Mouse (Mus musculus) ovary, adult 2 months (tissue): ENCODE data around the gene Kif20b. TPM values are rescaled to one million over a fixed set of nuclear protein-coding genes. Genes with fewer than 3 reads are reported as not detected.

Source experiments
- polyA plus RNA-seq: library from polyadenylated mRNA; depleted of rRNA; stranded (reverse); fragments of >200 nt; gene quantifications from 2 replicates; pipeline ENCODE4 v1.2.3, GENCODE M21; 2012; rRNA removed

The Kif20b gene
- 0.11 and 0.13 TPM in 2 replicates for polyA plus RNA-seq

DNA sequence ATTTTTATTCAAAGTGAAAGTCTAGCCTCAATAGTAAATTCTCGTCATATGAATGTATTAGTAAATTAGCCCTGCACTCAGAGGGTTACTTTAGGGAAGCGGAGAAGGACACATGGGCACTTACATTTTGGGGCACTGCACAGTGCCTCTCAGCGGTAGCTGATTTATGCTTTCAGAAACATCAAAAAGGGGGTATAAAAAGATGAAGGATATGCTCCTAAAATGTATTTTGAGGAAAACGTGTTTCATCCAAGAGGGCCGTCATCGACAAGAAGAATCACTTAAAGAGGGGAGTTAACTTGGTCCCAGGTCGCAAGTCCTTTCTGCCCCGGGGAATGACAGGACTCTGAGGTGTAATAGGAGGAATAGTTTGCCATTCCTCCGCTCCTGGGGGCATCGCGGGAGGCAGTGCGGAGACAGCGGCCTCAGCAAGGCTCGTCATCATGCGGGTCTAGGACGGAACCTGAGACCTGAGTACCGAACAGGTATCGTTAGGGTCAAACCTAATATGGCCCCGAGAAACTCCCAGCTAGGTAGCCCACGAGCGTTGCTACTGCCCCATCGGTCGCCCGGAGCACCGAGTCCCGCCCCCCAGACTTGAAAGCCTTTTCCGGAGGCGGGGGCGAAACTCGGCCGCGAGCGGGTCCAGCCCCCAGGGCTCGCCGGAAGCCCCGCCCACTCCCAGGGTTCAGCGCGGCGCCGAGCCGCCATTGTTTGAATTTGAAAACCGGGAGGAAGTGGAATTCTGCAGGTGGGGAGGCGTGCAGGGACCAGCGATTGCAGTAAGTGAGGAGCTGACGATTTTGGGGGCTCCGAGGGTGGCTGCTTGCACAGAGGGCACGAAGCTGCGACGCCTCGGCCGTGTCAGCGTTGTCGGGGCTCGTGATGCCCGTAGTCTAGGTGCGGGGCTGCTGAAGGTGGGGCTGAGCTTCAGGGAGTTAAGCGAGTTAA, at the start of gene Kif20b:
TSS of gene Kif20b (plus strand) at position 710 of the 951 bp plus-strand sequence.

DNA sequence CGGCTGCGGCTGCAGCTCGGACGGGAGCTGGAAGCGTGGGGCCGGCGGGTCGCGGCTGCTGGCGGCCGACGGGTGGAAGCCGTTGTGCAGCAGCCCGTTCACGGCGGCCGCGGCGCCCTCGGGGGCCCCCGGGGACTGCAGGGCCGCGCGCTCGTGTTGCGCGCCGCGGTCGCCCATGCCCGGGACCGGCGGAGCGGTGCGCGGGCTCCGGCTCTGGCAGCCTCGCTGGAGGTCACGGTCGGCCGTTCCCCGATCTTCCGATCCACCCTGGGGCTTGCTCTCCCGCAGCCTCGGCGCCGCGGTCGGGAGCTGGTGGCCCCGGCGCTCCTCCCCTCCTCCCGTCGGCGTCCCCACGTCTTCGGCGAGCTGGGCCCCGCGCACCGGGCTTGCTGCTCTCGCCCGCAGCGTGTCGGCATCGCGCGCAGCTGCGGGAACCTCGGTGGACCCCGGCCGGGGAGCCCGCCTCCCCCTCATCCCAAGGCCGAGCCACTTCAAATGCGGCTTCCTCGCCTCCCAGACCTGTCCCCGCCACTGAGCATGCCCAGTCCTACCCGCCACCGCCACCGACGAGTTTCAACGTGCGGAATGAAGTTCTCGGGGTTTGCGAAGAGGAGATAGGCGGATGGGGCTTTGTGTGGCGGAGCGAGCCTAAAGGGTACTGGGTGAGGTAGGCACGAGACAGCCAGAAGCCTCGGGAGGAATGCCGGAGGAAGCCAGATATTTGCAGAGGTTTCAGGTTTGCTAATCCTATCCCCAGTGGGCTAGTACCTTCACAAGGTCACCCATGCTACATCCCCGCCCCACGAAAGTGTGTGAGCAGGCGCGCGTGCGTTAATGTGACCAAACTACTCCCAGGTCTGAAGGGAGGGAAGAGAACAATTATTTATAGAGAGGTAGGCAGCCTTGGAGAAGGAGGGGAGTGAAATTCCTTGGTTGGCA, 43.3 kb upstream of the Kif20b start, which contains the start of gene Pank1:
TSS of gene Pank1 (minus strand) at position 853 of the 939 bp plus-strand sequence.

Other genes starting within 250 kb of the Kif20b start
- 2.1 and 2.6 TPM in 2 replicates for gene Slc16a12, start 175.1 kb upstream of the Kif20b start, polyA plus RNA-seq
- gene Pank1, start 42.9 kb upstream of the Kif20b start, polyA plus RNA-seq, result 6.5 and 7.3 TPM in 2 replicates